Mouse (Mus musculus) ES-E14 (cell line): Measurements from ENCODE around the gene Dhx16. TPM values are rescaled to one million over a fixed set of nuclear protein-coding genes. Genes with fewer than 3 reads are reported as not detected.
A peak's percentile ranks its signal among the peaks of the same experiment; 100 is the strongest.

Source experiments
- DNase-seq: peaks from one replicate; pipeline ENCODE4 v3.0.0-alpha.2; 2013; ENCODE audit warnings: low read depth, low spot score
- H3K27ac ChIP-seq: 2 replicates; pipeline ENCODE4 v1.5.1; 2012; ENCODE audit warnings: low read depth, mild to moderate bottlenecking, low read length, moderate library complexity, mixed read lengths; ENCODE audit not compliant: poor library complexity, insufficient read depth, severe bottlenecking
- H3K36me3 ChIP-seq: 2 replicates; pipeline ENCODE4 v1.6.1; 2012; ENCODE audit warnings: mild to moderate bottlenecking, low read length, moderate library complexity, mixed read lengths; ENCODE audit not compliant: control insufficient read depth, poor library complexity, insufficient read depth, severe bottlenecking
- H3K4me1 ChIP-seq, 2 experiments: fragments of 150-350 bp in 1 of 2; sonication (generic) in 1 of 2; 2 replicates each; pipeline ENCODE4 v1.6.1; 2012; ENCODE audit warnings: low read length in 2 of 2, mild to moderate bottlenecking in 1 of 2, mixed read lengths in 1 of 2; ENCODE audit not compliant: control insufficient read depth in 2 of 2, insufficient read depth in 2 of 2, poor library complexity in 1 of 2
- H3K4me3 ChIP-seq, 2 experiments: fragments of 150-350 bp in 1 of 2; sonication (generic) in 1 of 2; 2 replicates each; pipeline ENCODE4 v1.5.1; 2012; ENCODE audit warnings: low read length in 2 of 2, low read depth in 1 of 2, mild to moderate bottlenecking in 1 of 2, mixed read lengths in 1 of 2; ENCODE audit not compliant: insufficient read depth in 1 of 2, poor library complexity in 1 of 2, severe bottlenecking in 1 of 2
- H3K9ac ChIP-seq: 2 replicates; pipeline ENCODE4 v1.6.1; 2012; ENCODE audit warnings: low read depth, mild to moderate bottlenecking, low read length, mixed read lengths; ENCODE audit not compliant: poor library complexity, insufficient read depth, severe bottlenecking
- H3K9me3 ChIP-seq: fragments of 150-350 bp; sonication (generic); 2 replicates; pipeline ENCODE4 v1.6.1; 2012; ENCODE audit warnings: low read depth, mild to moderate bottlenecking, low read length; ENCODE audit not compliant: control insufficient read depth, insufficient read depth
- CHD2 ChIP-seq: IDR thresholded peaks from 2 replicates; pipeline ENCODE4 v1.6.1; 2014; ENCODE audit warnings: mild to moderate bottlenecking, low read depth, low read length, inconsistent platforms
- HCFC1 ChIP-seq: IDR thresholded peaks from 2 replicates; pipeline ENCODE4 v1.6.1; 2012; ENCODE audit warnings: low read length, inconsistent platforms, borderline replicate concordance; ENCODE audit not compliant: insufficient read depth
- MAFK ChIP-seq: IDR thresholded peaks from 2 replicates; pipeline ENCODE4 v1.6.1; 2014; ENCODE audit warnings: mild to moderate bottlenecking, low read depth, low read length, inconsistent platforms; ENCODE audit not compliant: insufficient read depth
- ZC3H11A ChIP-seq: IDR thresholded peaks from 2 replicates; pipeline ENCODE4 v1.6.1; 2012; ENCODE audit warnings: low read depth, mild to moderate bottlenecking, inconsistent platforms, low read length, borderline replicate concordance
- ZNF384 ChIP-seq: IDR thresholded peaks from 2 replicates; pipeline ENCODE4 v1.6.1; 2012; ENCODE audit warnings: low read depth, low read length, inconsistent platforms
- in situ Hi-C, 2 experiments: fragments of 600-800 bp; cut with MboI; formaldehyde crosslinking; loops; one replicate each; pipeline ENCODE4 v1.15.1; 2025; ENCODE audit warnings: low sequenced_read_pairs in 2 of 2, inconsistent platforms in 1 of 2; ENCODE audit not compliant: unreplicated experiment in 2 of 2
- total RNA-seq: library from RNA; depleted of rRNA; stranded (reverse); fragments of 300-350 nt; gene quantifications from 2 replicates; pipeline ENCODE4 v1.2.3, GENCODE M21; 2012

Dhx16 gene
- total RNA-seq, 1 experiment = 202 TPM

DNA sequence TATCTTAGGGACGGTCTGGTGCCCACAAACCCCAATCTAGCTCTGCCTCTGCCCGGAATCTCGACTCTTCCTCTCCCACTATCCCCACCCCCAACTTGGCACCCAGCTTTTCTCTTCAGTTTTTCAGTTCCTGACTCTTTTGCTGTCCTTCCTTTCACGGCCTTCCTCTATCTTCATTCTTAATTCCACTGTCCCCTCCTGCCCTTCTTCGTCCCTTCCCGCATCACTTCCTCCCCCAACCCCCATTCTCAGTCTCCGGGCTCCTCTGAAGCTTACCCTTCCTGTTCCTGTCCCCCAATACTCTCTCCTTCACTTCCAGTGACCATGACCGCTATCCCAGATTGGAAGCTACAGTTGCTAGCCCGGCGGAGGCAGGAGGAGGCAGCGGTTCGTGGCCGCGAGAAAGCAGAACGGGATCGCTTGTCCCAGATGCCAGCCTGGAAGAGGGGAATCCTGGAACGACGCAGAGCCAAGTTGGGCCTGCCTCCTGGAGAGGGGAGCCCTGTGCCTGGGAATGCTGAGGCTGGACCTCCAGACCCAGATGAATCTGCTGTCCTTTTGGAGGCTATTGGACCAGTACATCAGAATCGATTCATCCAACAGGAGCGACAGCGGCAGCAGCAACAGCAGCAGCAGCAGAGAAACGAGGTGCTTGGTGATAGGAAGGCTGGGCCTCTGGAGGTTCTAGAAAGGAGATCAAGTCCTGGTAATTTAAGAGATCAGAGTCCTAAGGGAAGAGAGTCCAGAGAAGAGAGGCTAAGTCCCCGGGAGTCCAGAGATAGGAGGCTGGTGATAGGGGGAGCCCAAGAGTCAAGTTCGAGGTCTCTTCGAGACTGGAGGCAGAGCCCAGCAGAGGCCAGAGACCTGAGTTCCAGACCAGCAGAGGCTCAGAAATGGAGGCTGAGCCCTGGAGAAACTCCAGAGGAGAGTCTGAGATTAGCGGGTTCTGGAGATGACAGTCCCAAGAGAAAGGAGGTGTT, 12.4 kb upstream of the Dhx16 start:
- no peak for DNase-seq
- in situ Hi-C loops = no loop called here

DNA sequence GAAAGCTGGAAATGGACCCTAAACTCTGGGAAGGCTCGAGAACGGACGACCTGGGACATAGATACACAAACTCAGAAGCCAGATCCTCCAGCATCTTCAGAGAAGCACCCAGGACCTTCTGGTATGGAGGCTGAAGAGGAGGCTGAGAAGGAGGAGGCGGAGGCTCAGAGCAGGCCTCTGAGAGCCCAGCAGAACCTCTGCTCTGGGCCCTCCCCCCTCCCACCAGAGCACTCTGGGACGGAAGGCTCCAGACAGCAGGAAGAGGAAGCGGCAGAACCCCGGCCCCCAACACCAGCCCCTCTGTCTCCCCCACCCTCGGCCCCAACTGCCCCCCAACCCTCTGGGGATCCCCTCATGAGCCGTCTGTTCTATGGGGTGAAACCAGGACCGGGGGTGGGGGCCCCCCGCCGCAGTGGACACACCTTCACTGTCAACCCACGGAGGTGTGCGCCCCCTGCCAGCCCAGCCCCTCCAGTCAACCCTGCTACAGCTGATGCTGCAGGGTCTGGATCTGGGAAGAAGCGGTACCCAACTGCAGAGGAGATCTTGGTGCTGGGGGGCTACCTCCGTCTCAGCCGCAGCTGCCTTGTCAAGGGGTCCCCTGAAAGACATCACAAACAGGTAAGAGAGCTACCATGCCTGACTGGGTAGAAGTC, 11.3 kb upstream of the Dhx16 start:
- in situ Hi-C loops = no loop called here
- H3K36me3 ChIP-seq = peaks cover 5% of the 10 kb centered on the region; the same call in 1 of the 2 replicates
- no peaks in the 10 kb centered on the region for H3K9me3 ChIP-seq
- no peak for DNase-seq
- TF ChIP-seq HCFC1 = no peak
- no peak for TF ChIP-seq MAFK
- no peak for TF ChIP-seq ZC3H11A
- no peak for TF ChIP-seq ZNF384
- no peak for TF ChIP-seq CHD2
- peak overlapping the region; percentile 81; the same call in 1 of the 2 replicates for H3K9ac ChIP-seq
- H3K4me1 ChIP-seq = peaks cover 6 to 14% of the 10 kb centered on the region in 2 experiments; a peak in 2 of 4 replicates
- H3K4me3 ChIP-seq = peak overlapping the region; percentile 56 to 78
- peak overlapping the region; percentile 82 for H3K27ac ChIP-seq

More for the DNA sequence above, 12.4 kb upstream of the Dhx16 start:
- Histone ChIP-seq H3K4me3 (peak overlapping the region; percentile 78 to 91), H3K36me3 (peaks cover 7% of the 10 kb centered on the region; the same call in 1 of the 2 replicates), H3K9ac (peak overlapping the region; percentile 81), H3K27ac (no peak overlapping the region), H3K4me1 (peaks cover 6 to 15% of the 10 kb centered on the region in 2 experiments; a peak in 2 of 4 replicates), H3K9me3 (no peaks in the 10 kb centered on the region)
- TF ChIP-seq ZC3H11A (no peak), ZNF384 (no peak), MAFK (no peak), CHD2 (no peak), HCFC1 (no peak)

- Histone ChIP-seq H3K4me3 (peak overlapping the region; percentile 56 to 78), H3K9me3 (no peaks in the 10 kb centered on the region), H3K27ac (peak overlapping the region; percentile 82; the same call in 1 of the 2 replicates), H3K9ac (peak overlapping the region; percentile 81; the same call in 1 of the 2 replicates), H3K4me1 (peaks cover 6 to 11% of the 10 kb centered on the region in 2 experiments; a peak in 2 of 4 replicates), H3K36me3 (peaks cover 3% of the 10 kb centered on the region; the same call in 1 of the 2 replicates)
- TF ChIP-seq ZC3H11A = no peak
- TF ChIP-seq HCFC1 = no peak
- no peak for TF ChIP-seq ZNF384
- TF ChIP-seq MAFK = no peak
- TF ChIP-seq CHD2 = no peak
- in situ Hi-C loops = no loop called here
- no peak for DNase-seq
Measured at GRCm38 (mm10) chr17:35868961-35869345, 10.7 kb upstream of the Dhx16 start.

GRCm38 (mm10) chr17:35869346-35870067, 10.1 kb upstream of the Dhx16 start:
- Histone ChIP-seq H3K4me1 (peaks cover 6% of the 10 kb centered on the region in 2 experiments; a peak in 2 of 4 replicates), H3K27ac (peak overlapping the region; percentile 82; the same call in 1 of the 2 replicates), H3K36me3 (peaks cover 3% of the 10 kb centered on the region; the same call in 1 of the 2 replicates), H3K9me3 (no peaks in the 10 kb centered on the region), H3K4me3 (peak overlapping the region; percentile 56 to 78), H3K9ac (peak overlapping the region; percentile 81; the same call in 1 of the 2 replicates)
- TF ChIP-seq ZNF384 (no peak), ZC3H11A (no peak), HCFC1 (no peak), MAFK (no peak), CHD2 (no peak)
- DNase-seq = peak; percentile 84
- in situ Hi-C loops = loop anchor here in 1 of 2 experiments (5.0 kb wide), 1 partner anchor 42 kb away; no protein-coding TSS in a partner anchor
